Mouse (Mus musculus) adrenal gland, postnatal 14 days (tissue): ENCODE measurements around the gene Ggt1. TPM values are rescaled to one million over a fixed set of nuclear protein-coding genes. Genes with fewer than 3 reads are reported as not detected.
"Not testable (repeated sequence)": the region's sequence is repeated elsewhere in the genome, so short reads cannot be mapped to it uniquely, and the experiment has no call there.

ENCODE experiments used
- DNase-seq: peaks from one replicate; pipeline ENCODE4 v3.0.0; 2021; ENCODE audit warnings: mixed read lengths
- long read RNA-seq, 2 experiments: library from polyadenylated mRNA; stranded (forward); transcript quantifications; one replicate each; pipeline ENCODE4 v2.0.0; 2021
- total RNA-seq: library from RNA; stranded (reverse); gene quantifications from 2 replicates; pipeline ENCODE4 v1.2.3, GENCODE M21; 2021

The Ggt1 gene
- total RNA-seq = 1.7 TPM in 1 of 2 replicates, not detected in the other
- long read RNA-seq, experiment 1 = 0 reads
- long read RNA-seq, experiment 2 = 0 reads

GRCm38 (mm10) chr10:75561071-75561654, at the start of gene Ggt1:
Gene Ggt1 (plus strand): TSS chr10:75561604.
- DNase-seq = no peak

- no peak for DNase-seq
Observed at GRCm38 (mm10) chr10:75511897-75512296, 49.5 kb upstream of the Ggt1 start.

- DNase-seq = peak; percentile 47
Observed at GRCm38 (mm10) chr10:75512796-75513195, 48.6 kb upstream of the Ggt1 start.

GRCm38 (mm10) chr10:75513306-75514067, 47.9 kb upstream of the Ggt1 start:
- peak; percentile 34 for DNase-seq

- peak; percentile 28 for DNase-seq
Observed at GRCm38 (mm10) chr10:75514361-75514760, 47.0 kb upstream of the Ggt1 start.

GRCm38 (mm10) chr10:75515216-75516037, 46.0 kb upstream of the Ggt1 start:
- DNase-seq = no peak

GRCm38 (mm10) chr10:75516038-75516723, 45.2 kb upstream of the Ggt1 start:
- DNase-seq = no peak

- DNase-seq = no peak
Observed at GRCm38 (mm10) chr10:75516724-75517072, 44.7 kb upstream of the Ggt1 start.

GRCm38 (mm10) chr10:75517073-75517757, 44.2 kb upstream of the Ggt1 start, which contains the start of gene Snrpd3:
Gene Snrpd3 (plus strand): TSS chr10:75517551.
- peak; percentile 97 for DNase-seq

GRCm38 (mm10) chr10:75517758-75518143, 43.7 kb upstream of the Ggt1 start, which contains the start of gene Gucd1:
Gene Gucd1 (minus strand): TSS chr10:75517972.
- peak; percentile 98 for DNase-seq

- DNase-seq = no peak
Observed at GRCm38 (mm10) chr10:75520581-75520980, 40.8 kb upstream of the Ggt1 start.

GRCm38 (mm10) chr10:75521643-75522042, 39.8 kb upstream of the Ggt1 start:
- DNase-seq = no peak

- not testable (repeated sequence) for DNase-seq
Observed at GRCm38 (mm10) chr10:75525450-75525849, 36.0 kb upstream of the Ggt1 start.

- no peak for DNase-seq
Observed at GRCm38 (mm10) chr10:75530322-75530721, 31.1 kb upstream of the Ggt1 start.

- no peak for DNase-seq
Observed at GRCm38 (mm10) chr10:75531532-75532090, 29.8 kb upstream of the Ggt1 start.

GRCm38 (mm10) chr10:75534216-75534615, 27.2 kb upstream of the Ggt1 start:
- DNase-seq = no peak

- no peak for DNase-seq
Observed at GRCm38 (mm10) chr10:75534934-75535333, 26.5 kb upstream of the Ggt1 start.

GRCm38 (mm10) chr10:75535423-75535822, 26.0 kb upstream of the Ggt1 start:
- no peak for DNase-seq

- DNase-seq = no peak
Observed at GRCm38 (mm10) chr10:75536123-75536522, 25.3 kb upstream of the Ggt1 start.

GRCm38 (mm10) chr10:75547901-75548300, 13.5 kb upstream of the Ggt1 start:
- DNase-seq = no peak

- DNase-seq = no peak
Observed at GRCm38 (mm10) chr10:75548486-75548885, 12.9 kb upstream of the Ggt1 start.
